Mouse (Mus musculus): ENCODE data around the gene Morf4l1. TPM values are rescaled to one million over a fixed set of nuclear protein-coding genes. Genes with fewer than 3 reads are reported as not detected.
"Not testable (repeated sequence)": the region's sequence is repeated elsewhere in the genome, so short reads cannot be mapped to it uniquely, and the experiment has no call there.

Morf4l1 gene
- polyA plus RNA-seq, 1 experiment from 2014 or later = 519 TPM

- WGBS = 77% methylated on average over 6 of the region's 6 CpGs
- no peaks in the 10 kb centered on the region for H3K27me3 ChIP-seq
Measured at GRCm38 (mm10) chr9:90109386-90109785, 5.2 kb downstream of the Morf4l1 start.

GRCm38 (mm10) chr9:90108272-90108671 is 6.3 kb downstream of the Morf4l1 start:
- peaks cover 31% of the 10 kb centered on the region for H3K36me3 ChIP-seq
- no peak for ATAC-seq (ENCODE audit: low read depth)
- no peaks in the 10 kb centered on the region for H3K9me3 ChIP-seq
- H3K27me3 ChIP-seq = no peaks in the 10 kb centered on the region
- H3K27ac ChIP-seq (replicated peaks) = no peak overlapping the region
- H3K4me2 ChIP-seq = no peak overlapping the region
- peaks cover 40% of the 10 kb centered on the region for H3K4me1 ChIP-seq (replicated peaks)
- H3K4me3 ChIP-seq = no peak overlapping the region
- H3K9ac ChIP-seq = no peak overlapping the region

More at GRCm38 (mm10) chr9:90109386-90109785, 5.2 kb downstream of the Morf4l1 start:
- Histone ChIP-seq H3K27ac (replicated peaks) (no peak overlapping the region), H3K4me2 (no peak overlapping the region), H3K4me1 (replicated peaks) (peaks cover 40% of the 10 kb centered on the region), H3K9me3 (no peaks in the 10 kb centered on the region), H3K36me3 (peaks cover 22% of the 10 kb centered on the region), H3K9ac (no peak overlapping the region), H3K4me3 (no peak overlapping the region)
- no peak for ATAC-seq (ENCODE audit: low read depth)

GRCm38 (mm10) chr9:90106915-90107314 is 7.7 kb downstream of the Morf4l1 start:
- no peaks in the 10 kb centered on the region for H3K9me3 ChIP-seq
- H3K4me2 ChIP-seq = no peak overlapping the region
- no peak overlapping the region for H3K4me3 ChIP-seq
- no peak overlapping the region for H3K27ac ChIP-seq (replicated peaks)
- no peaks in the 10 kb centered on the region for H3K27me3 ChIP-seq
- H3K9ac ChIP-seq = no peak overlapping the region
- peaks cover 28% of the 10 kb centered on the region for H3K4me1 ChIP-seq (replicated peaks)
- ATAC-seq (ENCODE audit: low read depth) = no peak
- H3K36me3 ChIP-seq = peaks cover 42% of the 10 kb centered on the region
- 93% methylated on average over 1 of the region's 1 CpGs for WGBS

- ATAC-seq (ENCODE audit: low read depth) = no peak
- peaks cover 56% of the 10 kb centered on the region for H3K36me3 ChIP-seq
- H3K27ac ChIP-seq (replicated peaks) = no peak overlapping the region
- H3K4me1 ChIP-seq (replicated peaks) = peaks cover 14% of the 10 kb centered on the region
- 97% methylated on average over 1 of the region's 1 CpGs for whole genome bisulfite sequencing
- no peak overlapping the region for H3K4me3 ChIP-seq
- H3K27me3 ChIP-seq = no peaks in the 10 kb centered on the region
- H3K9ac ChIP-seq = no peak overlapping the region
- no peak overlapping the region for H3K4me2 ChIP-seq
- no peaks in the 10 kb centered on the region for H3K9me3 ChIP-seq
Measured at GRCm38 (mm10) chr9:90105462-90105861, 9.1 kb downstream of the Morf4l1 start.

- no peak for ATAC-seq (ENCODE audit: low read depth)
- Histone ChIP-seq H3K4me3 (no peak overlapping the region), H3K9me3 (no peaks in the 10 kb centered on the region), H3K4me2 (no peak overlapping the region), H3K9ac (no peak overlapping the region), H3K27me3 (no peaks in the 10 kb centered on the region), H3K27ac (replicated peaks) (no peak overlapping the region), H3K36me3 (peaks cover 88% of the 10 kb centered on the region), H3K4me1 (replicated peaks) (no peaks in the 10 kb centered on the region)
- 52% methylated on average over 2 of the region's 2 CpGs for WGBS
Measured at GRCm38 (mm10) chr9:90100760-90101159, 13.8 kb downstream of the Morf4l1 start.

- Histone ChIP-seq H3K4me3 (no peak overlapping the region), H3K27me3 (no peaks in the 10 kb centered on the region), H3K4me1 (replicated peaks) (no peaks in the 10 kb centered on the region), H3K36me3 (peaks cover 91% of the 10 kb centered on the region), H3K9me3 (no peaks in the 10 kb centered on the region), H3K27ac (replicated peaks) (no peak overlapping the region), H3K9ac (no peak overlapping the region), H3K4me2 (no peak overlapping the region)
- WGBS = 90% methylated on average over 5 of the region's 5 CpGs
- no peak for ATAC-seq (ENCODE audit: low read depth)
Measured at GRCm38 (mm10) chr9:90098934-90099333, 15.6 kb downstream of the Morf4l1 start.

- no peak overlapping the region for H3K27ac ChIP-seq (replicated peaks)
- no peaks in the 10 kb centered on the region for H3K4me1 ChIP-seq (replicated peaks)
- H3K9ac ChIP-seq = no peak overlapping the region
- H3K9me3 ChIP-seq = no peaks in the 10 kb centered on the region
- H3K27me3 ChIP-seq = no peaks in the 10 kb centered on the region
- no peak overlapping the region for H3K4me3 ChIP-seq
- no peak for ATAC-seq (ENCODE audit: low read depth)
- WGBS = 93% methylated on average over 6 of the region's 6 CpGs
- H3K36me3 ChIP-seq = peaks cover 72% of the 10 kb centered on the region
- no peak overlapping the region for H3K4me2 ChIP-seq
Measured at GRCm38 (mm10) chr9:90089339-90090104, 25.1 kb downstream of the Morf4l1 start.

- H3K27me3 ChIP-seq = no peaks in the 10 kb centered on the region
- ATAC-seq (ENCODE audit: low read depth) = no peak
- H3K4me2 ChIP-seq = no peak overlapping the region
- peaks cover 67% of the 10 kb centered on the region for H3K36me3 ChIP-seq
- no peaks in the 10 kb centered on the region for H3K9me3 ChIP-seq
- H3K9ac ChIP-seq = no peak overlapping the region
- WGBS = 93% methylated on average over 2 of the region's 2 CpGs
- no peak overlapping the region for H3K4me3 ChIP-seq
- H3K27ac ChIP-seq (replicated peaks) = no peak overlapping the region
- no peaks in the 10 kb centered on the region for H3K4me1 ChIP-seq (replicated peaks)
Measured at GRCm38 (mm10) chr9:90087906-90088485, 26.6 kb downstream of the Morf4l1 start.

GRCm38 (mm10) chr9:90084766-90085468 is 29.7 kb downstream of the Morf4l1 start:
- Histone ChIP-seq H3K4me2 (no peak overlapping the region), H3K4me3 (no peak overlapping the region), H3K9me3 (no peaks in the 10 kb centered on the region), H3K27ac (replicated peaks) (no peak overlapping the region), H3K36me3 (peaks cover 42% of the 10 kb centered on the region), H3K4me1 (replicated peaks) (no peaks in the 10 kb centered on the region), H3K9ac (no peak overlapping the region), H3K27me3 (no peaks in the 10 kb centered on the region)
- no peak for ATAC-seq (ENCODE audit: low read depth)
- 94% methylated on average over 8 of the region's 8 CpGs for WGBS

GRCm38 (mm10) chr9:90084152-90084551 is 30.4 kb downstream of the Morf4l1 start:
- Histone ChIP-seq H3K4me1 (replicated peaks) (no peaks in the 10 kb centered on the region), H3K4me3 (no peak overlapping the region), H3K27me3 (no peaks in the 10 kb centered on the region), H3K4me2 (no peak overlapping the region), H3K27ac (replicated peaks) (no peak overlapping the region), H3K9ac (no peak overlapping the region), H3K36me3 (peaks cover 34% of the 10 kb centered on the region), H3K9me3 (no peaks in the 10 kb centered on the region)
- 88% methylated on average over 3 of the region's 3 CpGs for WGBS
- no peak for ATAC-seq (ENCODE audit: low read depth)

- H3K4me2 ChIP-seq = no peak overlapping the region
- no peak for ATAC-seq (ENCODE audit: low read depth)
- WGBS = 89% methylated on average over 1 of the region's 1 CpGs
Measured at GRCm38 (mm10) chr9:90082992-90083391, 31.6 kb downstream of the Morf4l1 start.

GRCm38 (mm10) chr9:90081961-90082360 is 32.6 kb downstream of the Morf4l1 start:
- H3K27ac ChIP-seq (replicated peaks); ATAC-seq (ENCODE audit: low read depth): not testable (repeated sequence)
- 90% methylated on average over 6 of the region's 6 CpGs for WGBS

More at GRCm38 (mm10) chr9:90082992-90083391, 31.6 kb downstream of the Morf4l1 start:
- Histone ChIP-seq H3K9me3 (no peaks in the 10 kb centered on the region), H3K27ac (replicated peaks) (no peak overlapping the region), H3K9ac (no peak overlapping the region), H3K27me3 (no peaks in the 10 kb centered on the region), H3K36me3 (peaks cover 25% of the 10 kb centered on the region), H3K4me1 (replicated peaks) (no peaks in the 10 kb centered on the region), H3K4me3 (no peak overlapping the region)

More at GRCm38 (mm10) chr9:90081961-90082360, 32.6 kb downstream of the Morf4l1 start:
- not testable (repeated sequence) for H3K4me1 ChIP-seq (replicated peaks); H3K9ac ChIP-seq; H3K4me2 ChIP-seq; H3K27me3 ChIP-seq; H3K4me3 ChIP-seq; H3K9me3 ChIP-seq
- peaks cover 20% of the 10 kb centered on the region for H3K36me3 ChIP-seq

All from neural tube, embryonic 13.5 days (tissue).